In the genomic region with DNA sequence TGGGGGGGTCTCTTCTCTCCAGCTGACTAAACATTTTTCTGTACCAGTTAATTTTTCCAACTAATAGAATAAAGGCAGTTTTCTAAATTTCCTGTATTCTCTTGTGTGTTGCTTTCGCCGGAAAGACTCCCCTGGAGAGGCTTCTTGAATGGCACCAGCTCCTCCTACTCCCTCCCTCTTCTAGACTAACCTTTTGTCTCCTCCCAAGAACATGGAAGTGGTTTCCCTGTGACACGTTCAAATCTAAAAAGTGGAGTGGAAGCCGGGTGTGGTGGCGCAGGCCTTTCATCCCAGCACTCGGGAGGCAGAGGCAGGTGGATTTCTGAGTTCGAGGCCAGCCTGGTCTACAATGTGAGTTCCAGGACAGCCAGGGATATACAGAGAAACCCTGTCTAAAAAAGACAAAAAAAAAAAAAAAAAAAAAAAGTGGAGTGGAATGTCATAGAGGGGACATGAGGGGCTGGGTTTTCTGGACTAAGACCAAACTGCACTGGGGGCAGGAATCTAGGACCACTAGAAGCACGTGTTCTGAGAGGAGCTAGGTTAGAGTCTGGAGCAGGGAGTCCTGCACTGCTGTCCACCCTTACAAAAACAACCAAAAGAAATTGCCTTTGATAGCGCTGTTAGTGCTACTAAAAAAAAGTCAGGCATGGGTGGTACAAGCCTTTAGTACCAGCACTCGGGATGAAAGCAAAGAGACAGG, we compare ENCODE assay signal across 7 mouse cellular contexts. TPM values are rescaled to one million over a fixed set of nuclear protein-coding genes. Genes with fewer than 3 reads are reported as not detected.
DNase-seq lines count a peak whose midpoint lies in the region; ATAC-seq and TF ChIP-seq lines count a peak whose summit lies in the region.

No protein-coding gene starts in this region.

- no peaks in the 10 kb centered on the region for H3K9me3 ChIP-seq in lung, embryonic 16.5 days (ENCODE audit: control insufficient read depth, low read length)
- H3K9me3 ChIP-seq in limb, embryonic 13.5 days, result no peaks in the 10 kb centered on the region
- H3K9me3 ChIP-seq in stomach, embryonic 15.5 days, result no peaks in the 10 kb centered on the region

- H3K4me2 ChIP-seq in lung, embryonic 16.5 days (ENCODE audit: low read depth, low read length), result peak overlapping the region; percentile 68
- peak overlapping the region; percentile 86 for H3K4me2 ChIP-seq in limb, embryonic 13.5 days (replicated peaks)
- H3K4me2 ChIP-seq in stomach, embryonic 15.5 days, result peak overlapping the region; percentile 64

- H3K36me3 ChIP-seq in lung, embryonic 16.5 days (ENCODE audit: control insufficient read depth, insufficient read depth, low read length), result peaks cover 34% of the 10 kb centered on the region
- peaks cover 36% of the 10 kb centered on the region for H3K36me3 ChIP-seq in limb, embryonic 13.5 days
- H3K36me3 ChIP-seq in stomach, embryonic 15.5 days, result peaks cover 27% of the 10 kb centered on the region

- H3K9ac ChIP-seq in lung, embryonic 16.5 days (ENCODE audit: low read length), result no peak overlapping the region
- no peak overlapping the region for H3K9ac ChIP-seq in limb, embryonic 13.5 days
- no peak overlapping the region for H3K9ac ChIP-seq in stomach, embryonic 15.5 days

- 65% methylated on average over 10 of the region's 10 CpGs for WGBS in lung, embryonic 16.5 days
- 49% methylated on average over 10 of the region's 10 CpGs for WGBS in lung, adult 2 months
- WGBS in limb, embryonic 13.5 days, result 75% methylated on average over 10 of the region's 10 CpGs
- WGBS in stomach, embryonic 15.5 days, result 64% methylated on average over 10 of the region's 10 CpGs

- peak overlapping the region; percentile 95 for H3K27ac ChIP-seq in lung, embryonic 16.5 days (ENCODE audit: low read length)
- H3K27ac ChIP-seq in embryonic fibroblast, embryonic 13.5 days (ENCODE audit: insufficient read depth, low read length), result peak overlapping the region; percentile 98
- H3K27ac ChIP-seq in limb, embryonic 13.5 days, result peak overlapping the region; percentile 94
- peak overlapping the region; percentile 93 for H3K27ac ChIP-seq in stomach, embryonic 15.5 days

- no peaks in the 10 kb centered on the region for H3K27me3 ChIP-seq in lung, embryonic 16.5 days (ENCODE audit: control insufficient read depth, insufficient read depth, low read depth, low read length)
- no peaks in the 10 kb centered on the region for H3K27me3 ChIP-seq in limb, embryonic 13.5 days
- H3K27me3 ChIP-seq in stomach, embryonic 15.5 days (replicated peaks), result no peaks in the 10 kb centered on the region

- TF ChIP-seq CTCF in lung, adult 2 months (IDR thresholded peaks at IDR 0.05; ENCODE audit: insufficient read depth, low read length), result no peak
- TF ChIP-seq CTCF in embryonic fibroblast, embryonic 13.5 days (IDR thresholded peaks at IDR 0.05; ENCODE audit: borderline replicate concordance, insufficient read depth, low read length), result no peak

- no peak for DNase-seq in lung, adult 2 months
- no peak for DNase-seq in thymus, postnatal 10 days (ENCODE audit: low spot score in 2 of 2)
- DNase-seq in cerebellum, postnatal 4 days (ENCODE audit: low spot score in 2 of 2), result no peak

- ATAC-seq in lung, embryonic 16.5 days (ENCODE audit: low read depth), result no peak
- ATAC-seq in limb, embryonic 13.5 days (ENCODE audit: low FRiP score, low read depth), result no peak
- no peak for ATAC-seq in stomach, embryonic 15.5 days (ENCODE audit: insufficient read depth, low FRiP score, low read depth)

- H3K4me1 ChIP-seq in lung, embryonic 16.5 days (replicated peaks; ENCODE audit: control insufficient read depth, insufficient read depth, low read length), result peaks cover 28% of the 10 kb centered on the region
- peaks cover 14% of the 10 kb centered on the region for H3K4me1 ChIP-seq in lung, adult 2 months (ENCODE audit: control insufficient read depth, insufficient read depth, low read length)
- peaks cover 9% of the 10 kb centered on the region for H3K4me1 ChIP-seq in embryonic fibroblast, embryonic 13.5 days (ENCODE audit: control insufficient read depth, insufficient read depth, low read length)
- H3K4me1 ChIP-seq in limb, embryonic 13.5 days, result peaks cover 27% of the 10 kb centered on the region
- peaks cover 18% of the 10 kb centered on the region for H3K4me1 ChIP-seq in stomach, embryonic 15.5 days

- no peak for TF ChIP-seq POLR2A in lung, adult 2 months (IDR thresholded peaks at IDR 0.05; ENCODE audit: borderline replicate concordance, extremely low read depth, low read depth, low read length)
- no peak for TF ChIP-seq POLR2A in embryonic fibroblast, embryonic 13.5 days (IDR thresholded peaks at IDR 0.05; ENCODE audit: low read depth, low read length)

- no peak overlapping the region for H3K4me3 ChIP-seq in lung, embryonic 16.5 days (ENCODE audit: low read length)
- no peak overlapping the region for H3K4me3 ChIP-seq in lung, adult 2 months (replicated peaks; ENCODE audit: extremely low read depth, low read depth, low read length)
- no peak overlapping the region for H3K4me3 ChIP-seq in embryonic fibroblast, embryonic 13.5 days (ENCODE audit: insufficient read depth, low read length)
- peak overlapping the region; percentile 80 for H3K4me3 ChIP-seq in limb, embryonic 13.5 days
- 0 out of 2 replicates have a peak overlapping the region, but pooled peaks have one; percentile 60 for H3K4me3 ChIP-seq in stomach, embryonic 15.5 days (replicated peaks)

RNA-seq across cellular contexts. Expression of gene Gpx1, which starts 0.7 kb away (rescaled TPM):
- polyA plus RNA-seq in lung, embryonic 16.5 days (2015; fragmentation: Nextera tagmentation; extraction: Ambion mirVana), result 649 and 714 TPM in 2 replicates
- 1,012 and 1,202 TPM in 2 replicates for polyA plus RNA-seq in lung, adult 2 months (2012; rRNA removed)
- 328 and 399 TPM in 2 replicates for polyA plus RNA-seq in embryonic fibroblast, embryonic 13.5 days (2011; ENCODE audit: insufficient read length, low read depth, missing spikeins)
- 633 and 719 TPM in 2 replicates for polyA plus RNA-seq in limb, embryonic 13.5 days (2015; fragmentation: Nextera tagmentation; extraction: Ambion mirVana)
- 998 and 1,171 TPM in 2 replicates for polyA plus RNA-seq in stomach, embryonic 15.5 days (2015; fragmentation: Nextera tagmentation; extraction: Ambion mirVana)

RNA-seq across cellular contexts. Expression of gene Usp4, which starts 9.7 kb away (rescaled TPM):
- polyA plus RNA-seq in lung, embryonic 16.5 days (2015; fragmentation: Nextera tagmentation; extraction: Ambion mirVana), result 89.9 and 93.6 TPM in 2 replicates
- polyA plus RNA-seq in lung, adult 2 months (2012; rRNA removed), result 59.4 and 75.6 TPM in 2 replicates
- polyA plus RNA-seq in embryonic fibroblast, embryonic 13.5 days (2011; ENCODE audit: insufficient read length, low read depth, missing spikeins), result 93.4 and 102 TPM in 2 replicates
- polyA plus RNA-seq in limb, embryonic 13.5 days (2015; fragmentation: Nextera tagmentation; extraction: Ambion mirVana), result 115 and 116 TPM in 2 replicates
- 85.6 and 92.2 TPM in 2 replicates for polyA plus RNA-seq in stomach, embryonic 15.5 days (2015; fragmentation: Nextera tagmentation; extraction: Ambion mirVana)

RNA-seq across cellular contexts. Expression of gene Tcta, which starts 32.0 kb away (rescaled TPM):
- 38.0 and 41.8 TPM in 2 replicates for polyA plus RNA-seq in lung, embryonic 16.5 days (2015; fragmentation: Nextera tagmentation; extraction: Ambion mirVana)
- polyA plus RNA-seq in lung, adult 2 months (2012; rRNA removed), result 64.1 and 75.8 TPM in 2 replicates
- polyA plus RNA-seq in embryonic fibroblast, embryonic 13.5 days (2011; ENCODE audit: insufficient read length, low read depth, missing spikeins), result 22.9 and 24.5 TPM in 2 replicates
- polyA plus RNA-seq in limb, embryonic 13.5 days (2015; fragmentation: Nextera tagmentation; extraction: Ambion mirVana), result 30.3 and 35.8 TPM in 2 replicates
- 40.0 and 42.1 TPM in 2 replicates for polyA plus RNA-seq in stomach, embryonic 15.5 days (2015; fragmentation: Nextera tagmentation; extraction: Ambion mirVana)

RNA-seq across cellular contexts. Expression of gene Rhoa, which starts 32.1 kb away (rescaled TPM):
- 531 and 556 TPM in 2 replicates for polyA plus RNA-seq in lung, embryonic 16.5 days (2015; fragmentation: Nextera tagmentation; extraction: Ambion mirVana)
- polyA plus RNA-seq in lung, adult 2 months (2012; rRNA removed), result 167 and 313 TPM in 2 replicates
- 575 and 590 TPM in 2 replicates for polyA plus RNA-seq in embryonic fibroblast, embryonic 13.5 days (2011; ENCODE audit: insufficient read length, low read depth, missing spikeins)
- polyA plus RNA-seq in limb, embryonic 13.5 days (2015; fragmentation: Nextera tagmentation; extraction: Ambion mirVana), result 426 and 428 TPM in 2 replicates
- 452 and 455 TPM in 2 replicates for polyA plus RNA-seq in stomach, embryonic 15.5 days (2015; fragmentation: Nextera tagmentation; extraction: Ambion mirVana)

RNA-seq across cellular contexts. Expression of gene Amt, which starts 41.3 kb away (rescaled TPM):
- polyA plus RNA-seq in lung, embryonic 16.5 days (2015; fragmentation: Nextera tagmentation; extraction: Ambion mirVana), result 19.1 and 21.9 TPM in 2 replicates
- 7.0 and 13.3 TPM in 2 replicates for polyA plus RNA-seq in lung, adult 2 months (2012; rRNA removed)
- 2.6 and 3.7 TPM in 2 replicates for polyA plus RNA-seq in embryonic fibroblast, embryonic 13.5 days (2011; ENCODE audit: insufficient read length, low read depth, missing spikeins)
- polyA plus RNA-seq in limb, embryonic 13.5 days (2015; fragmentation: Nextera tagmentation; extraction: Ambion mirVana), result 13.5 and 13.7 TPM in 2 replicates
- 21.8 and 22.3 TPM in 2 replicates for polyA plus RNA-seq in stomach, embryonic 15.5 days (2015; fragmentation: Nextera tagmentation; extraction: Ambion mirVana)

Comparison
In these comparisons a context has a peak if more than half of its experiments do, and no peak if none do; other contexts are left out.
1. H3K4me3 ChIP-seq: peak in limb, embryonic 13.5 days (single experiment) and stomach, embryonic 15.5 days (single experiment); none in lung, embryonic 16.5 days (single experiment), lung, adult 2 months (single experiment) and embryonic fibroblast, embryonic 13.5 days (single experiment).
2. Peak in every context shown above with its lines, with median percentiles within 50 percentile points of each other: H3K27ac ChIP-seq and H3K4me2 ChIP-seq.